Mouse (Mus musculus) thymus, adult 2 months (tissue): ENCODE measurements around the gene Tmem248. TPM values are rescaled to one million over a fixed set of nuclear protein-coding genes. Genes with fewer than 3 reads are reported as not detected.

Experiments
- DNase-seq: peaks from one replicate; pipeline ENCODE4 v3.0.0; 2021
- H3K27ac ChIP-seq: fragments of 200-500 bp; 2 replicates; pipeline ENCODE4 v1.5.1; 2012; ENCODE audit warnings: low read length, control low read depth; ENCODE audit not compliant: control insufficient read depth, insufficient read depth
- H3K27me3 ChIP-seq: fragments of 200-500 bp; 2 replicates; pipeline ENCODE4 v1.6.1; 2012; ENCODE audit warnings: mild to moderate bottlenecking, low read length, moderate library complexity, mixed read lengths; ENCODE audit not compliant: control insufficient read depth, insufficient read depth
- H3K36me3 ChIP-seq: fragments of 200-500 bp; 2 replicates; pipeline ENCODE4 v1.6.1; 2012; ENCODE audit warnings: mild to moderate bottlenecking, low read length, moderate library complexity; ENCODE audit not compliant: control insufficient read depth, insufficient read depth
- H3K4me1 ChIP-seq: fragments of 200-500 bp; replicated peaks from 2 replicates; pipeline ENCODE4 v1.6.1; 2012; ENCODE audit warnings: low read length; ENCODE audit not compliant: control insufficient read depth, insufficient read depth
- H3K4me3 ChIP-seq: fragments of 200-500 bp; 2 replicates; pipeline ENCODE4 v1.5.1; 2012; ENCODE audit warnings: mild to moderate bottlenecking, low read length, control low read depth, moderate library complexity; ENCODE audit not compliant: control insufficient read depth, insufficient read depth
- CTCF ChIP-seq: fragments of 200-500 bp; IDR thresholded peaks from 2 replicates; pipeline ENCODE4 v1.5.1; 2012; ENCODE audit warnings: mild to moderate bottlenecking, control low read depth, low read length, moderate library complexity, borderline replicate concordance; ENCODE audit not compliant: control insufficient read depth, poor library complexity, insufficient read depth; ENCODE audit errors: extremely low read depth
- POLR2A ChIP-seq: fragments of 200-500 bp; IDR thresholded peaks from 2 replicates; pipeline ENCODE4 v1.6.1; 2012; ENCODE audit warnings: mild to moderate bottlenecking, low read length, control low read depth, moderate library complexity; ENCODE audit not compliant: control insufficient read depth, poor library complexity, insufficient read depth; ENCODE audit errors: extremely low read depth
- WGBS: fragments of 180-500 bp; shearing (Covaris S2); methylation state at CpG from one replicate; pipeline ENCODE4 v1.1.7; 2018; 5-methylcytosine and 5-hydroxymethylcytosine counted together
- polyA plus RNA-seq: library from polyadenylated mRNA; depleted of rRNA; stranded (reverse); fragments of >200 nt; gene quantifications from 2 replicates; pipeline ENCODE4 v1.2.3, GENCODE M21; 2012

Tmem248 gene
- polyA plus RNA-seq, 1 experiment, result 31.8 TPM

DNA sequence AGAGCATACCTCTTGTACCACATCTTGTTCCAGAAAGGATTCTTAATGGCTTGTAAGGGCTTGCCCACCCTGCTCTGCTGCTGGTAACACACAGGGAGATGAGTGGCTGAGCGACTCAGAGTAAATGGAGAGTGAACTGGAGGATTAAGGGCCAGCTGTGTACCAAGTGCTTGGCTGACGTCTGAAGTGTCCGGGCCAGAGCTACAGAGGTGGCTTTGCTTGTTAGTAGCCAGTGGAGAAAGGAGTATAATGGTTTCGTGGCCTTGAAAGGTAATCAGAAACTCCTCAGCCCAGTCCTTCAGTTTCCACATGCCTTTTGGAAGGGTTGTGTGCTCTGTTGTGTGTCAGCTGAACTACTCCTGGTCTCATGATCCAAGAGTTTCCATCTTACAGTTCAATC, 39.0 kb upstream of the Tmem248 start:
- WGBS, result 95% methylated on average over 4 of the region's 4 CpGs
- H3K4me1 ChIP-seq, result 0 out of 2 replicates have a peak, but pooled peaks cover 2% of the 10 kb centered on the region

GRCm38 (mm10) chr5:130180362-130180761, 36.5 kb upstream of the Tmem248 start:
- H3K36me3 ChIP-seq, result no peaks in the 10 kb centered on the region
- H3K27me3 ChIP-seq, result no peaks in the 10 kb centered on the region
- no peak overlapping the region for H3K27ac ChIP-seq
- WGBS, result 93% methylated on average over 7 of the region's 7 CpGs
- DNase-seq, result no peak
- H3K4me3 ChIP-seq, result no peak overlapping the region
- no peaks in the 10 kb centered on the region for H3K4me1 ChIP-seq
- no peak for TF ChIP-seq POLR2A
- no peak for TF ChIP-seq CTCF

More for the DNA sequence above, 39.0 kb upstream of the Tmem248 start:
- Histone ChIP-seq H3K27me3 (no peaks in the 10 kb centered on the region), H3K27ac (no peak overlapping the region), H3K36me3 (no peaks in the 10 kb centered on the region), H3K4me3 (no peak overlapping the region)
- DNase-seq, result no peak
- no peak for TF ChIP-seq CTCF
- TF ChIP-seq POLR2A, result no peak

DNA sequence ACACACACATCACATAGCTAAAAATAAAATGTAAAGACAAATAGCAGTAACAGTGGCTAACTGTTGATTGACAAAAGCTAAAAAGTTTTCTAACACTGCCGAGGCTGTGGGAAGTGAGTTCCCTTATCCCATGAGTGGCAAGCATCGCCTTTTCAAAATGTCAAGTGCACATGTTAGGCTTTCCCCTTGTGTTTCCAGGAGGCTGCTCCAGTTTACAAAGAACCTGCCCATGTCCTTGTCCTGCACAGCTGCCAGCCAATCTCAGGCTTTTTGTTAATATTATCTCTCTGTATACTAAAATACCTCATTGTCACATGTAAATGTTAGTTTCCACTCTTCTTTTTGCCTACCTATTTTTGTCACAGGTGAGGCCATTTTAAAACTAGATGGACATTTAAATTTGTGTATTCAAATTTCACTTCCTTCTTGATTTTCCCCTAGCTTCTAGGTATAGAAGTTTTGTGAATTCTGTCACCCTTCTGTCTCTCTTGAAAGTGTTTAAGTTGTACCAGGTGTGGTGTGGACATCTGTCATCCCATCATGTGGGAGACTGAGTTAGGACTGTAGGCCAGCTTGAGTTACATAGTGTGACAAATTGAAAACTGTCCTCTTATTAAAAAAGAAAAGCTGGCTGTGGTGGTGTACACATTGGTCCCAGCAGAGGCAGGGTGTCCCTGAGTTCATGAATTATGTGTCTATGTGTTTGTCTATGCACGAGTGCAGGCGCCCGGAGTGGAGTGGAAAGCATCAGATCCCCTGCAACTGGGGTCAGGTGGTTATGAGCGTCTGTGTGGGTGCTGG, 34.9 kb upstream of the Tmem248 start:
- H3K36me3 ChIP-seq, result no peaks in the 10 kb centered on the region
- no peak overlapping the region for H3K27ac ChIP-seq
- WGBS, result 93% methylated on average over 6 of the region's 6 CpGs

GRCm38 (mm10) chr5:130182541-130182821, 34.4 kb upstream of the Tmem248 start:
- Histone ChIP-seq H3K36me3 (no peaks in the 10 kb centered on the region), H3K4me1 (no peaks in the 10 kb centered on the region), H3K27ac (no peak overlapping the region), H3K27me3 (no peaks in the 10 kb centered on the region), H3K4me3 (no peak overlapping the region)
- 89% methylated on average over 3 of the region's 3 CpGs for WGBS
- DNase-seq, result no peak
- TF ChIP-seq POLR2A, result no peak
- TF ChIP-seq CTCF, result no peak

More for the DNA sequence above, 34.9 kb upstream of the Tmem248 start:
- DNase-seq, result no peak
- Histone ChIP-seq H3K4me3 (no peak overlapping the region), H3K4me1 (no peaks in the 10 kb centered on the region), H3K27me3 (no peaks in the 10 kb centered on the region)
- TF ChIP-seq CTCF, result no peak

DNA sequence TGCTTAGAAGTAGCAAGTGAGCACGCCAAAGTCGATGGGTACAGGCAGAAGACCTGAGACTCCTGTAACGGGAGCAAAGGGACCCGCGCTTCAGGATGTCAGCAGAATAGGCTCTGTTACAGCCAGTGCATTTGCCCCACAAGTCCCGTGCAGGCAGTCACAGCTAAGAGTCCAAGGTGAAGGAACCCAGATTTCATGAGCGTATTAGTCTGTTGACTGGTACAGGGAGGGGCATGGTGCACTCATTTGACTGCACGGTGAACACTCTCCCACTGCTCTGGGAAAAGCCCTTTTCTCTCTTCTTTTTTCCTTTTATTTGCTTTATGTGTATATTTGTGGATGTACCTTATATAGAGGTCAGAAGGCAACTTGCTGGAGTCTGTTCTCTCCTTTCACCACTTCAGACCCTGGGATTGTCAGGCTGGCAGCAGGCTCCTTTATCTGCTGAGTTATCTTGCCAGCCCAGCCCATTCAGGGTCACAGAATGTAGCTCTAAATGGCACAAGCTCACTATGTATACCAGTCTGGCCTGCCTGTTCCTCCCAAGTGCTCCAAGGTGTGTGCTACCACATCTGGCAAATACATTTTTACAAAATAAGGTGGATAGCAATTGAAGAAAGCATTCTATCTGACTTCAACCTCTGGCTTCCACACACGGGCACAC, 32.6 kb upstream of the Tmem248 start:
- Histone ChIP-seq H3K36me3 (peaks cover 3% of the 10 kb centered on the region; the same call in 1 of the 2 replicates), H3K4me3 (no peak overlapping the region), H3K27me3 (no peaks in the 10 kb centered on the region), H3K4me1 (no peaks in the 10 kb centered on the region), H3K27ac (no peak overlapping the region)
- TF ChIP-seq POLR2A (no peak), CTCF (no peak)
- no peak for DNase-seq
- 94% methylated on average over 9 of the region's 9 CpGs for WGBS

DNA sequence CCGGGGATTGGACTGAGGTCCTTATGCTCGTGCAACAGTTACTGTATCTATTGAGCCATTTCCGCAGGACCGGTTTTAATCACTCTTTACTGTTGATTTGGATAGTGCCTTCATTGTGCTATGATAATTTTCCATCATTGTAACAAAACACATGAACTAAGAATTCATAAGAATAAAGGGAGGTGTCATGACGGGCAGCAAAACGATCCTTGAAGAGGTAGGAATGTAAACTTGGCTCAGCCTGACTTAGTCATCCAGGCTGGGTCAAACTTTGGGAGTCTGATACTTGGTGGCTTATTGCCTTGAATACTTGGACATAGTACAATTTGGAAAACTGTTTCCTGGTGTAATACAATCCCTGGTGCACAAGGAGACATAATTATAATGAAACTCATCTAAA, 31.6 kb upstream of the Tmem248 start:
- no peak for DNase-seq
- no peak for TF ChIP-seq CTCF
- no peak for TF ChIP-seq POLR2A
- peaks cover 3% of the 10 kb centered on the region; the same call in 1 of the 2 replicates for H3K36me3 ChIP-seq
- WGBS, result 90% methylated on average over 6 of the region's 6 CpGs
- H3K4me3 ChIP-seq, result no peak overlapping the region
- no peak overlapping the region for H3K27ac ChIP-seq
- H3K4me1 ChIP-seq, result no peaks in the 10 kb centered on the region
- H3K27me3 ChIP-seq, result no peaks in the 10 kb centered on the region

- H3K27ac ChIP-seq, result no peak overlapping the region
- peaks cover 2% of the 10 kb centered on the region; the same call in 1 of the 2 replicates for H3K4me1 ChIP-seq
- H3K27me3 ChIP-seq, result no peaks in the 10 kb centered on the region
- TF ChIP-seq POLR2A, result no peak
- no peak for TF ChIP-seq CTCF
- 95% methylated on average over 7 of the region's 7 CpGs for WGBS
- H3K36me3 ChIP-seq, result peaks cover 6% of the 10 kb centered on the region
- no peak overlapping the region for H3K4me3 ChIP-seq
- DNase-seq, result no peak
Measured at GRCm38 (mm10) chr5:130187383-130187782, 29.5 kb upstream of the Tmem248 start.
